Mouse (Mus musculus) kidney, embryonic 14.5 days (tissue): Measurements from ENCODE around the gene Cyp2d11. TPM values are rescaled to one million over a fixed set of nuclear protein-coding genes. Genes with fewer than 3 reads are reported as not detected.
"Not testable (repeated sequence)": the region's sequence is repeated elsewhere in the genome, so short reads cannot be mapped to it uniquely, and the experiment has no call there.

Experiments used
- ATAC-seq: fragments of 200-750 bp; cut with Nextera tagmentation; 2 replicates; pipeline ENCODE4 v1.8.0; 2017; ENCODE audit warnings: moderate number of reproducible peaks, mild to moderate bottlenecking, moderate TSS enrichment, moderate library complexity; ENCODE audit not compliant: low FRiP score, low TSS enrichment
- H3K27ac ChIP-seq: fragments of 300-500 bp; sonication (generic); 2 replicates; pipeline ENCODE4 v1.5.1; 2014; ENCODE audit warnings: low read depth, mild to moderate bottlenecking, low read length, moderate library complexity, mixed read lengths
- H3K27me3 ChIP-seq: fragments of 300-500 bp; sonication (generic); 2 replicates; pipeline ENCODE4 v1.6.1; 2014; ENCODE audit warnings: mild to moderate bottlenecking, low read length; ENCODE audit not compliant: control insufficient read depth, insufficient read depth
- H3K36me3 ChIP-seq: fragments of 300-500 bp; sonication (generic); 2 replicates; pipeline ENCODE4 v1.6.1; 2014; ENCODE audit warnings: low read length, mixed read lengths; ENCODE audit not compliant: control insufficient read depth, insufficient read depth
- H3K4me1 ChIP-seq: fragments of 300-500 bp; sonication (generic); 2 replicates; pipeline ENCODE4 v1.6.1; 2014; ENCODE audit warnings: low read length, mixed read lengths; ENCODE audit not compliant: control insufficient read depth, insufficient read depth
- H3K4me2 ChIP-seq: fragments of 300-500 bp; sonication (generic); replicated peaks from 2 replicates; pipeline ENCODE4 v1.6.1; 2014; ENCODE audit warnings: low read depth, mild to moderate bottlenecking, low read length
- H3K4me3 ChIP-seq: fragments of 300-500 bp; sonication (generic); 2 replicates; pipeline ENCODE4 v1.5.1; 2014; ENCODE audit warnings: mild to moderate bottlenecking, low read length
- H3K9ac ChIP-seq: fragments of 300-500 bp; sonication (generic); 2 replicates; pipeline ENCODE4 v1.6.1; 2014; ENCODE audit warnings: low read depth, mild to moderate bottlenecking, low read length, moderate library complexity
- H3K9me3 ChIP-seq: fragments of 300-500 bp; sonication (generic); 2 replicates; pipeline ENCODE4 v1.6.1; 2016; ENCODE audit warnings: low read length; ENCODE audit not compliant: control insufficient read depth
- WGBS: fragments of 180-500 bp; shearing (Covaris S2); extraction: QIAGEN DNeasy Blood & Tissue Kit; methylation state at CpG from one replicate; pipeline ENCODE4 v1.1.7; 2014; 5-methylcytosine and 5-hydroxymethylcytosine counted together
- polyA plus RNA-seq: library from polyadenylated mRNA; unstranded; fragments of >200 nt; fragmentation: Nextera tagmentation; extraction: Ambion mirVana; gene quantifications from 2 replicates; pipeline ENCODE4 v1.2.1, GENCODE M21; 2014

The Cyp2d11 gene
- polyA plus RNA-seq, 1 experiment from 2014 or later: not detected

DNA sequence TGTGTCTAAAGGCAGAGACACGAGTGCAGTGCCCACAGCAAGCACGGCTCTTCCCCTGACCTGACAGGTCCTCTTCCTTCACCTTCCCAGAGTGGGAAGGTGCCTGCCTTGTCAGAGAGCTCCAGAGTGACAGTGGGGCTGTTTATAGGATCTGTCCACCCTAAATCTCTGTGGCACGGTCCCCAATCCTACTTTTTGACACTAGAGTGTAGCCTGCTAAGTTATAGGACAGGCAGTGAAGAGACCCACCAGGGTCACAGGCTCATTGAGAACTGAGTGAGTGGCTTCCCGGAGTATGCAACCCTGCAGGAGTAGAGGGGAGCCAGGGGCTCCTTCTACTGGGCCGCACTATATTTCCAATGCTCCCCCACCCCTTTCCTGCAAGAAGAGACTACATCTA, 16.1 kb downstream of the Cyp2d11 start:
- H3K4me2 ChIP-seq: no peak overlapping the region
- no peak for ATAC-seq

DNA sequence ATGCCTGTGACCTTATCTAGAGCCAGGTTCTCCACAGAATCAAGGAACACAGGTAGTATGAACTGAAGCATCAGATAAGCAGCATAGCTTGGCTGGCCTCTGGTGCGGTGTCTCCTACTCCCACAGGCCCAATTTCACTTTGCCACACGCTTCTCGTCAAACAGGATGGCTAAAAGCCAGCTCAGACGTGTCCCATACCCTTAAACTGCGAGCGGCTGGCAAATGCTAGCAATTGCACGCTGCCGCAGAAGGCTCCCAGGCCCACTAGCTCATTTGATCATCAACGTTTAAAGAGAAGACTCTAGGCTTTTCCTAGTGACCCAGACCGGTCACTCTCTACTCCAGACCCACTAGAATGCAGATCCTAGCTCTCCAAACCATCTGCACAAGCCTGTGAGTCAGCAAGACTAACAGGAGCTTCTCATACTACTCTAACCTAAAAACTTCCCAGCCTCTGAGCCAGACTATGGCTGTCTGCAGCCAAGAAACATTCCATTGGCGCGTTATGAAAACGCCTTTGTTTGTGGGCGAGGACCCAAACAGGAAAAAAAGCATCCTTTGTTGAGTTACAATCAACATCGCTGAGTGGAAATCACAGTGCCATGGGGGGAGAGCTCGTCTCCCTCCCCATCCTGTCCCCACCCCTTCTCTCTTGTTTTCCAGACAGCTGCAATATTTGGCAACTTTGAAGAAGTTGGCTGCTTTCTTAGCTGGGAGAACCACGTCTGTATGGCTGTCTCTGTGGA, 17.3 kb downstream of the Cyp2d11 start:
- H3K4me1 ChIP-seq: peaks cover 12% of the 10 kb centered on the region; the same call in 1 of the 2 replicates
- H3K9me3 ChIP-seq: no peaks in the 10 kb centered on the region
- H3K4me3 ChIP-seq: no peak overlapping the region
- ATAC-seq: no peak
- 78% methylated on average over 17 of the region's 17 CpGs for WGBS
- no peak overlapping the region for H3K9ac ChIP-seq
- H3K4me2 ChIP-seq: no peak overlapping the region
- no peak overlapping the region for H3K27ac ChIP-seq
- no peaks in the 10 kb centered on the region for H3K36me3 ChIP-seq
- H3K27me3 ChIP-seq: no peaks in the 10 kb centered on the region

More for the DNA sequence above, 16.1 kb downstream of the Cyp2d11 start:
- Histone ChIP-seq H3K27me3 (no peaks in the 10 kb centered on the region), H3K9ac (no peak overlapping the region), H3K27ac (no peak overlapping the region), H3K36me3 (no peaks in the 10 kb centered on the region), H3K9me3 (no peaks in the 10 kb centered on the region; the same call in 1 of the 2 replicates), H3K4me3 (no peak overlapping the region), H3K4me1 (peaks cover 12% of the 10 kb centered on the region; the same call in 1 of the 2 replicates)
- 84% methylated on average over 5 of the region's 5 CpGs for WGBS

DNA sequence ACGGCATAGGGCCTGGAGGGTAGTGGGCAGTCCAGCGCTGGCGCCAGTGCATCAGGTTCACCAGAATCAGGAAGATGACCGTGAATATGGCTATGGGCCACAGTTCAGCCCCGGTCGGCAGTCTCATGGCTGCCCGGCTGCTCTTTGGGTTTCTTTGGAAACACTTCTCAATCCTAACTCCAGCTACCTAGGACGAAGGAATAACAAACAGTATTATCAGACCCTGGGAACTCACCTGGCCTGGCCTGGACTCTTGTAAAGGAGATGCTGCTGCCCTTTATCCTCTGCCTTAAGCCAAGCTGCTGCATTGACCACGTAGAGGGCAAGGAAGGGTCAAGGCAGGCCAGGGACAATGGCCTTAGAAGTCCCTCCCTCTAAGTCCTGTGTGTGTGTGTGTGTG, 18.0 kb downstream of the Cyp2d11 start:
- H3K4me1 ChIP-seq: peaks cover 10% of the 10 kb centered on the region; the same call in 1 of the 2 replicates
- H3K4me2 ChIP-seq: no peak overlapping the region
- no peak overlapping the region for H3K4me3 ChIP-seq
- no peak overlapping the region for H3K27ac ChIP-seq
- no peaks in the 10 kb centered on the region for H3K27me3 ChIP-seq
- WGBS: 90% methylated on average over 9 of the region's 9 CpGs
- no peaks in the 10 kb centered on the region for H3K36me3 ChIP-seq
- H3K9me3 ChIP-seq: no peaks in the 10 kb centered on the region
- no peak overlapping the region for H3K9ac ChIP-seq
- ATAC-seq: no peak

DNA sequence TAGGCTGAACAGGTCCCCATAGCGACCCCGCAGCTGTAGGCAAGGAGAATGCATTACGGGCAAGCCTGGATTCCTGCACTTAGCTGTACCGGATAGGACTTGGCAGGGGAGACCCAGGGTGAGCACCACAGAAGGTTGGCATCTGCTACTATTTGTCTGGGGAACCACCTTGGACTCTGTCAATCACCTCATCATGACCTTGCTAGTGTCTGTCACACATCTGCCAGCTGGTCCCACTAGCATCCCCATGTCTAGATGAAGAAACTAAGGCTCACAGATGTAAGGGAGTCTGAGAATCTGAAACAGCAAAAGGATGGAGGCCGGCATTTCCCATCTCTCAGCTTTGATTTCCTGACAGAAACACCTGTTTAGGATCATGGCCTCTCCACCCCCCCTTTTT, 19.4 kb downstream of the Cyp2d11 start:
- no peak for ATAC-seq
- no peaks in the 10 kb centered on the region for H3K9me3 ChIP-seq
- H3K36me3 ChIP-seq: no peaks in the 10 kb centered on the region
- no peaks in the 10 kb centered on the region for H3K27me3 ChIP-seq
- 83% methylated on average over 5 of the region's 5 CpGs for WGBS
- H3K27ac ChIP-seq: no peak overlapping the region
- H3K4me3 ChIP-seq: no peak overlapping the region
- H3K4me2 ChIP-seq: no peak overlapping the region
- H3K4me1 ChIP-seq: peaks cover 3% of the 10 kb centered on the region; the same call in 1 of the 2 replicates
- H3K9ac ChIP-seq: no peak overlapping the region

DNA sequence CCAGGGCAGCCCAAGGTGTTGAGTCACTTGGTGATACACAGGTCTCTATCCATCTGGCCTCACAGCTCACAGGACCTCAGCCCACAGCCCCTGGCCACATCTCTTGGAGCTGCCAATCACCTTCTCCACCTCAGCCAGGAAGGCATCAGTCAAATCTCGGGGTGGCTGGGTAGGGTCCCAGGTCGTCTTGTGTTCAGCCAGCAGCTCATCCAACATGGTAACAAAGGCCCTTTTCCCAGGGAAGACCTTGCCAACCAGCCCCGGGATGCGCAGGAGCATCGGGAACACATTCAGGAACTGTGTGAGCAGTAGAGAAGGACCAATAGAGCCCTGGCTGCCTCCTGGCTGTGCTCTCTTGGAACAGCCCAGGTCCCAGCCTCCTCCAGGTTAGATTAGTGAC, 20.8 kb downstream of the Cyp2d11 start:
- 91% methylated on average over 5 of the region's 5 CpGs for WGBS
- H3K4me3 ChIP-seq: no peak overlapping the region
- no peaks in the 10 kb centered on the region for H3K9me3 ChIP-seq
- no peaks in the 10 kb centered on the region for H3K4me1 ChIP-seq
- H3K27ac ChIP-seq: no peak overlapping the region
- H3K27me3 ChIP-seq: no peaks in the 10 kb centered on the region
- no peak overlapping the region for H3K9ac ChIP-seq
- no peak overlapping the region for H3K4me2 ChIP-seq
- no peak for ATAC-seq
- no peaks in the 10 kb centered on the region for H3K36me3 ChIP-seq

DNA sequence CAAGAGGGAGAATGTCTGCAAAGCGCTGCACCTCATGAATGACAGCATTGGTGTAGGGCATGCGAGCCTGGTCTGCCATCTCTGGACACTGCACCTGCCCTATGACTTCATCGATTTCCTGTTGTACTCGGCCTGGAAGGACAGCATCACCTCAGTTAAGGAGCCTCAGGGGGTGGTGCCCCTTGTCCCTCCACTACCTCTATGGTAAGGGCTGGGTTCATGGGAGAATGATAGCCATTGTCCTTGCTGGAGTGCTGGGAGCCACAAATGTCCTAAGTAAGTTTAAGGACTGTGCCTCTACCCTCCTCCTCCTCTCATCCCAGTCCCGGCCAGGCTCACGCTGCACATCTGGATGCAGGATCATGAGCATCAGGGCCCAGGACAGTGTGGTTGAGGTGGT, 21.4 kb downstream of the Cyp2d11 start:
- ATAC-seq: no peak
- Histone ChIP-seq H3K4me2 (no peak overlapping the region), H3K4me1 (no peaks in the 10 kb centered on the region), H3K27me3 (no peaks in the 10 kb centered on the region), H3K9me3 (no peaks in the 10 kb centered on the region), H3K9ac (no peak overlapping the region), H3K4me3 (no peak overlapping the region), H3K36me3 (no peaks in the 10 kb centered on the region), H3K27ac (no peak overlapping the region)
- 90% methylated on average over 6 of the region's 6 CpGs for WGBS

DNA sequence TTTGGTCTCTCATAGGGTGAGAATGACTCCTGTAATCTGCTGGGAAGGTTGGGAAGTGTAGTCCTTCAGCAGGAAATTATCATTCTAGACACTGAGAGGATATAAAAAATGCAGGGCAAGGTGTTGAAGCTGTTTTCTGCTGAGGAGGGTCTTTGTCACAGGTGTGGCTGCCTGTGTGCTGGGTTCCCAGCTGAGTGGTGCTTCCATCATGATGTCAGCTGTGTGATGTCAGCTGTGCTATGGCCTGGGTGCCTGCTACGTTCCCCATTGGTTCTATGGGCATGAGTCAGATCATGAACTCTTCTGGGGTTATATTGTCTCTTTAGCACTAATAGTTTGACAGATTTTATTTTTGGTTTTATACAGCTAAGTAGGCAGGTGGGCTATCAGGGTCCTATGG, 25.0 kb downstream of the Cyp2d11 start:
- ATAC-seq: no peak
- H3K36me3 ChIP-seq: no peaks in the 10 kb centered on the region
- no peak overlapping the region for H3K9ac ChIP-seq
- no peaks in the 10 kb centered on the region for H3K9me3 ChIP-seq
- H3K27me3 ChIP-seq: no peaks in the 10 kb centered on the region
- H3K4me3 ChIP-seq: no peak overlapping the region
- H3K4me2 ChIP-seq: no peak overlapping the region
- 85% methylated on average over 1 of the region's 1 CpGs for whole genome bisulfite sequencing
- no peaks in the 10 kb centered on the region for H3K4me1 ChIP-seq
- no peak overlapping the region for H3K27ac ChIP-seq

DNA sequence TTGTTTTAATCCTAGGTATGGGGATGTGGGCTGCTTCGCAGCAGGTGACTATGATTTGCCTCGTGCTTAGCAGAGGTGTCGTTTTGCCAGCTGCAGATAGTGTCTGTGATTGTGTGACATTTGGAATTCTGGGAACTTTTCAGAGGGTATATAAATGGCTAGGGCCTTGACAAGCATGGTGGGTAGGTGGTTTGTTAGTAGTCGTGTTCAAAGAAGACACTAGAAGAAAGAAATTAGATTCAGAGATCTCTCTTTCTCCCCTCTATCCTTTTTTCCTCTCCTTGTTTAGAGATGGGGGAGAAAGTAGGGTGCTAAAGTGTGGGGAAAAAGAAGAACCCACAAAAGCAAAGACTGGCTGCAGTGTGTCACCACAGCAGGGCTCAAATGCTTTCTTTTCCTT, 25.7 kb downstream of the Cyp2d11 start:
- Histone ChIP-seq H3K4me3 (no peak overlapping the region), H3K4me1 (no peaks in the 10 kb centered on the region), H3K4me2 (no peak overlapping the region), H3K27me3 (no peaks in the 10 kb centered on the region), H3K9ac (no peak overlapping the region), H3K36me3 (no peaks in the 10 kb centered on the region), H3K9me3 (no peaks in the 10 kb centered on the region), H3K27ac (no peak overlapping the region)
- 90% methylated on average over 4 of the region's 4 CpGs for WGBS
- no peak for ATAC-seq

DNA sequence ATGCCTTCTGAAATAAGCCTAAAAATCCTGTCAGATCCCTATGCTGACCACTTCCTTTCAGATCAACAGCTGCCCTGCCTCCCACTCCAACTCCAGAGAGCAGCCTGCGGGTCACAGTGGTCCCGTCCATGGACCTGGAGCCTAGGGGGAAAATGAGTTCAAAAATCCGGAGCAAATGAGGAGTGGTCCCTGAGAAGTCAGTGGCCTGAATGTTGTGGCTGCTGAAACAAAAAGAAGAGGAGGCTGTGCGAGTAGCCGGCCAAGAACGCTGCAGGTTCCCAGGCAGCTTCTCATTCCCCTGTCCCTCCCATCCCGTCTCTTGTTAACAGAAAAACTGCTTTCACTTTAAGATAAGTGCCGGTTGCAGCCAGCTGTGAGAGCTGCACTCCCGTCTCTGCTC, 29.3 kb downstream of the Cyp2d11 start:
- ATAC-seq, H3K4me2 ChIP-seq, H3K9me3 ChIP-seq, H3K27ac ChIP-seq, H3K9ac ChIP-seq, H3K4me3 ChIP-seq, H3K4me1 ChIP-seq, H3K27me3 ChIP-seq, H3K36me3 ChIP-seq: not testable (repeated sequence)
- 14% methylated on average over 6 of the region's 9 CpGs for WGBS
